Mouse (Mus musculus): Measurements from ENCODE around the gene Btbd35f14. TPM values are rescaled to one million over a fixed set of nuclear protein-coding genes. Genes with fewer than 3 reads are reported as not detected.

Gene Btbd35f14
- polyA plus RNA-seq (2014; fragmentation: Illumina TruSeq; extraction: RNeasy Lipid Tissue Mini Kit (QIAGEN cat#74804); ENCODE audit: low read depth, low replicate concordance), result not detected

GRCm38 (mm10) chrX:33702249-33702648 lies at the start of gene Btbd35f14:
Btbd35f14 (minus strand) TSS chrX:33702349.

GRCm38 (mm10) chrX:33656872-33657271 lies 45.3 kb downstream of the Btbd35f14 start, which contains the start of gene Btbd35f13:
Btbd35f13 (plus strand) TSS chrX:33657172.

Other genes with a start within 250 kb of the Btbd35f14 start
- gene Btbd35f15, start 125.0 kb downstream of the Btbd35f14 start, polyA plus RNA-seq (2014; fragmentation: Illumina TruSeq; extraction: RNeasy Lipid Tissue Mini Kit (QIAGEN cat#74804); ENCODE audit: low read depth, low replicate concordance), result not detected
- not detected for gene Btbd35f13, start 45.2 kb downstream of the Btbd35f14 start, polyA plus RNA-seq (2014; fragmentation: Illumina TruSeq; extraction: RNeasy Lipid Tissue Mini Kit (QIAGEN cat#74804); ENCODE audit: low read depth, low replicate concordance)

Measured in sigmoid colon, adult 10 weeks (tissue).